Mouse (Mus musculus) midbrain, embryonic 13.5 days (tissue): ENCODE results near the gene Smpdl3b. TPM values are rescaled to one million over a fixed set of nuclear protein-coding genes. Genes with fewer than 3 reads are reported as not detected.

ENCODE experiments used
- ATAC-seq: fragments of 200-750 bp; cut with Nextera tagmentation; 2 replicates; pipeline ENCODE4 v1.8.0; 2017; ENCODE audit warnings: mild to moderate bottlenecking, moderate TSS enrichment, moderate library complexity
- H3K27ac ChIP-seq: fragments of 300-500 bp; sonication (generic); 2 replicates; pipeline ENCODE4 v1.5.1; 2015; ENCODE audit warnings: inconsistent platforms, mild to moderate bottlenecking, moderate library complexity
- H3K27me3 ChIP-seq: fragments of 300-500 bp; sonication (generic); 2 replicates; pipeline ENCODE4 v1.6.1; 2015; ENCODE audit warnings: mild to moderate bottlenecking, inconsistent platforms
- H3K36me3 ChIP-seq: fragments of 300-500 bp; sonication (generic); 2 replicates; pipeline ENCODE4 v1.6.1; 2015; ENCODE audit warnings: mild to moderate bottlenecking, inconsistent platforms
- H3K4me1 ChIP-seq: fragments of 300-500 bp; sonication (generic); replicated peaks from 2 replicates; pipeline ENCODE4 v1.6.1; 2015; ENCODE audit warnings: inconsistent platforms
- H3K4me2 ChIP-seq: fragments of 300-500 bp; sonication (generic); replicated peaks from 2 replicates; pipeline ENCODE4 v1.6.1; 2015; ENCODE audit warnings: moderate library complexity, mild to moderate bottlenecking, inconsistent platforms
- H3K4me3 ChIP-seq: fragments of 300-500 bp; sonication (generic); replicated peaks from 2 replicates; pipeline ENCODE4 v1.5.1; 2015; ENCODE audit warnings: mild to moderate bottlenecking, inconsistent platforms
- H3K9ac ChIP-seq: fragments of 300-500 bp; sonication (generic); replicated peaks from 2 replicates; pipeline ENCODE4 v1.6.1; 2015; ENCODE audit warnings: mild to moderate bottlenecking, inconsistent platforms
- H3K9me3 ChIP-seq: fragments of 300-500 bp; sonication (generic); 2 replicates; pipeline ENCODE4 v1.6.1; 2016; ENCODE audit warnings: mild to moderate bottlenecking, inconsistent platforms
- WGBS: fragments of 180-500 bp; shearing (Covaris S2); methylation state at CpG from one replicate; pipeline ENCODE4 v1.1.7; 2015; 5-methylcytosine and 5-hydroxymethylcytosine counted together
- polyA plus RNA-seq: library from polyadenylated mRNA; unstranded; fragments of >200 nt; fragmentation: Nextera tagmentation; extraction: Ambion mirVana; gene quantifications from 2 replicates; pipeline ENCODE4 v1.2.1, GENCODE M21; 2015

The Smpdl3b gene
- polyA plus RNA-seq, 1 experiment from 2014 or later: 0.82 TPM

DNA sequence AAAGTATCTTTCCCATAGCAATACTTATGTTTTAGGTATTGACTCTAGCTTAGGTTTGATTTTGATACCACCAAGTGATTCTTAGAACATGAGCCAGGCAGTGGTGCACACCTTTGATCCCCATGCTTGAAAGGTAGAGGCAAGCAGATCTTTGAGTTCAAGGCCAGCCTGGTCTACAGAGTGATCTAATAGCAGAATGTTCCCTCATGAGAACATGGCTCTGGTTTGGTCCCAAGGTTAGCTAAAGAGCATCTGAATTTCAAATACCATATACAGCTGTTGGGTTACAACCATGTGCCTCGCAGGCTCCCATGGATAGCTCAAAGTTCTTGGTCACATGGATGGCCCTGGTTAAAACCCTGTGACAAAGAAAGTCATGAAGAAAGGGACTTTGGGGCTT is 38.8 kb downstream of the Smpdl3b start:
- ATAC-seq: no peak
- no peak overlapping the region for H3K27ac ChIP-seq
- H3K4me1 ChIP-seq: no peaks in the 10 kb centered on the region
- no peaks in the 10 kb centered on the region for H3K27me3 ChIP-seq
- WGBS: 94% methylated on average over 1 of the region's 1 CpGs
- H3K4me2 ChIP-seq: no peak overlapping the region
- H3K9ac ChIP-seq: no peak overlapping the region
- peaks cover 77% of the 10 kb centered on the region for H3K36me3 ChIP-seq
- no peak overlapping the region for H3K4me3 ChIP-seq
- no peaks in the 10 kb centered on the region for H3K9me3 ChIP-seq

GRCm38 (mm10) chr4:132713181-132713580 is 43.9 kb downstream of the Smpdl3b start:
- no peak for ATAC-seq
- Histone ChIP-seq H3K36me3 (peaks cover 75% of the 10 kb centered on the region), H3K4me3 (no peak overlapping the region), H3K27me3 (no peaks in the 10 kb centered on the region), H3K27ac (no peak overlapping the region), H3K9me3 (no peaks in the 10 kb centered on the region), H3K9ac (no peak overlapping the region), H3K4me2 (no peak overlapping the region), H3K4me1 (no peaks in the 10 kb centered on the region)
- WGBS: 98% methylated on average over 7 of the region's 7 CpGs

GRCm38 (mm10) chr4:132706885-132707284 is 50.2 kb downstream of the Smpdl3b start:
- Histone ChIP-seq H3K9me3 (no peaks in the 10 kb centered on the region), H3K27me3 (no peaks in the 10 kb centered on the region), H3K36me3 (peaks cover 90% of the 10 kb centered on the region), H3K27ac (no peak overlapping the region), H3K4me1 (no peaks in the 10 kb centered on the region), H3K4me3 (no peak overlapping the region), H3K4me2 (no peak overlapping the region), H3K9ac (no peak overlapping the region)
- no peak for ATAC-seq
- 96% methylated on average over 8 of the region's 8 CpGs for WGBS

GRCm38 (mm10) chr4:132702076-132702475 is 55.0 kb downstream of the Smpdl3b start:
- Histone ChIP-seq H3K27ac (no peak overlapping the region), H3K36me3 (peaks cover 78% of the 10 kb centered on the region), H3K9ac (no peak overlapping the region), H3K4me3 (no peak overlapping the region), H3K27me3 (no peaks in the 10 kb centered on the region), H3K4me2 (no peak overlapping the region), H3K4me1 (no peaks in the 10 kb centered on the region), H3K9me3 (no peaks in the 10 kb centered on the region)
- no peak for ATAC-seq
- WGBS: 97% methylated on average over 5 of the region's 5 CpGs

DNA sequence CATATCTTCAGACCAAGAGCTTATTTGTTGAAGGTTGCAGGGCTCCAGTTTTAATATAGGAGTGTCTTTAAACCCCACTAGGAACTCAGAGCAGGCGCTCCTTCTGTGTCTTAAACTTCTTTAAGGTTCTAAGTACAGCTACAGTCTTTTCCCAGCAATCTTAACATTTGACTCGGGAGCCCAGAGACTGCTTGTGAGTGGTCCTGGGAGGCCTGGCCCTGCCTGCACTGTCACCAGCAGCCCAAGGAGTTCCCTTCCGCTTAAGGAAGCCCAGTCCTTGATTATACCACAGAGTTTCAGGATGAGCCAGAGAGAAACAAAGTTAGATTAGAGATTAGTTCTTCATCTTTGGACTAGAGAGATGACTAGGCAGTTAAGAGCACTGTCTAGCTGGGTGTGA is 63.7 kb downstream of the Smpdl3b start:
- peaks cover 68% of the 10 kb centered on the region for H3K36me3 ChIP-seq
- no peak overlapping the region for H3K4me2 ChIP-seq
- no peak overlapping the region for H3K27ac ChIP-seq
- ATAC-seq: no peak
- no peak overlapping the region for H3K9ac ChIP-seq
- H3K27me3 ChIP-seq: no peaks in the 10 kb centered on the region
- 94% methylated on average over 3 of the region's 3 CpGs for WGBS
- H3K9me3 ChIP-seq: no peaks in the 10 kb centered on the region
- H3K4me3 ChIP-seq: no peak overlapping the region
- H3K4me1 ChIP-seq: no peaks in the 10 kb centered on the region

DNA sequence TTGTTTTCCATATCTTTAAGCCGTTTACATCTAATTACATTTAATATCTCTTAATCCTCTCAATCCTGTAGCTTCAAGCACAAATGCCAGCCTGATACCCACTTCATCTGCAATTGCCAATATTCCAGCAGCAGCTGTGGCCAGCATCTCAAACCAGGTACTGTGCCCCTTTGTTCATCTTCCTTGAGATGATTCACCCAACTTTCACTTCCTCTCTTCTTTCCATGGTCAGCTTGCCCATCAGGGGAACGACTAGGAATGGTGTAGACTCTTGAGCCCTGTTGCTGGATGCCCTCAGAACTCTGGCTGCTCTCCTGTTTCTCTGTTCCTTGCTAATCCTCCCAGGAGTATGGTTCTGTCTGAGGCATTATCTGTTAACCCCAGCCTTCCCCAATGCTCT is 67.4 kb downstream of the Smpdl3b start:
- Histone ChIP-seq H3K9ac (no peak overlapping the region), H3K4me1 (no peaks in the 10 kb centered on the region), H3K27me3 (no peaks in the 10 kb centered on the region), H3K36me3 (peaks cover 63% of the 10 kb centered on the region), H3K4me2 (no peak overlapping the region), H3K9me3 (no peaks in the 10 kb centered on the region), H3K27ac (no peak overlapping the region), H3K4me3 (no peak overlapping the region)
- 85% methylated on average over 2 of the region's 2 CpGs for WGBS
- no peak for ATAC-seq

Other genes with a start within 250 kb of the Smpdl3b start
- gene Sesn2, start 246.8 kb downstream of the Smpdl3b start, polyA plus RNA-seq: 7.6 and 9.2 TPM in 2 replicates
- gene Atpif1, start 223.6 kb downstream of the Smpdl3b start, polyA plus RNA-seq: 1,327 and 1,380 TPM in 2 replicates
- gene Dnajc8, start 221.7 kb downstream of the Smpdl3b start, polyA plus RNA-seq: 158 and 173 TPM in 2 replicates
- 0.41 and 0.51 TPM in 2 replicates for gene Ptafr, start 193.2 kb downstream of the Smpdl3b start, polyA plus RNA-seq
- 18.1 and 19.9 TPM in 2 replicates for gene Eya3, start 118.3 kb downstream of the Smpdl3b start, polyA plus RNA-seq
- 4.4 and 5.6 TPM in 2 replicates for gene Xkr8, start 24.7 kb downstream of the Smpdl3b start, polyA plus RNA-seq
- gene Rpa2, start 11.1 kb upstream of the Smpdl3b start, polyA plus RNA-seq: 58.2 and 58.6 TPM in 2 replicates
- gene Themis2, start 39.1 kb upstream of the Smpdl3b start, polyA plus RNA-seq: 0.46 and 0.67 TPM in 2 replicates
- gene Ppp1r8, start 85.9 kb upstream of the Smpdl3b start, polyA plus RNA-seq: 59.8 and 60.4 TPM in 2 replicates
- gene Stx12, start 127.3 kb upstream of the Smpdl3b start, polyA plus RNA-seq: 133 and 144 TPM in 2 replicates
- gene Fam76a, start 165.3 kb upstream of the Smpdl3b start, polyA plus RNA-seq: 39.1 and 45.1 TPM in 2 replicates
- gene Fgr, start 216.8 kb upstream of the Smpdl3b start, polyA plus RNA-seq: 0.12 TPM in 1 of 2 replicates, not detected in the other